Mouse (Mus musculus) lung, adult 2 months (tissue): ENCODE data around the gene Zfhx3.

ENCODE experiments used
- CTCF ChIP-seq: fragments of 200-500 bp; IDR thresholded peaks from 2 replicates; pipeline ENCODE4 v1.5.1; 2011; ENCODE audit warnings: mild to moderate bottlenecking, low read length, control low read depth; ENCODE audit not compliant: insufficient read depth
- POLR2A ChIP-seq: fragments of 200-500 bp; IDR thresholded peaks from 2 replicates; pipeline ENCODE4 v1.6.1; 2011; ENCODE audit warnings: low read depth, mild to moderate bottlenecking, control low read depth, low read length, borderline replicate concordance; ENCODE audit errors: extremely low read depth

DNA sequence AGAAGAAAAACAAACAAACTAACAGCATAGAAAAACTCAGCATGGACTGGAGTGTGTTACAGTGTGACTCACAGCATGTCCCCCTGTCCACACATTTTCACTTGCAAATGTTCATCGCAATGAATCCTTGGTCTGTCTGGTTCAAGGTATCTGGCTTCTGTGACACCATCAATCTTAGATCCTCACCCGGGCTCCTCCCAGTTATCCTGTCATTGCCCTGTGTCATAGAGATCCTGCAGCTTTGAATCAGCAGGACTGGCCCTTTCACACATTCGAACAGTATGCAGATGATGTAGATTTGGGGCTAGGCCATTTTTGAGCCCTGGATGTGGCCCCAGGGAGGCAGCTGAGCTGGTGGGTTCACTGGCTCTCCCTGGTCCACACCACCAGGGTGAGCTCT, 278.1 kb downstream of the Zfhx3 start:
- TF ChIP-seq CTCF: no peak
- TF ChIP-seq POLR2A: no peak
